ENCODE assay signal across 17 mouse cellular contexts in genomic region chr7:142030073-142030472, GRCm38 (mm10).
"Had no signal": no experiment of that assay in that cellular context is flagged by ENCODE, and none has a peak within 500 bp of the region (broad histone marks: within the 10 kb centered on the region; RNA-seq: fewer than 3 reads in every experiment).

No protein-coding gene starts in this region.

- DNase-seq: retina, postnatal 1 day; right cerebral cortex, adult 18-20 months; right cerebral cortex, postnatal 14 days; right cerebral cortex, postnatal 25 days; right cerebral cortex, postnatal 4 days; spleen, adult 18-20 months; thymus, adult 18-20 months; thymus, adult 2 months; thymus, postnatal 14 days; thymus, postnatal 25 days; thymus, postnatal 36 days; thymus, postnatal 4 days had no signal

- H3K4me3 ChIP-seq: neural tube, embryonic 12.5 days; neural tube, embryonic 13.5 days; neural tube, embryonic 15.5 days; stomach, embryonic 15.5 days had no signal

- H3K9ac ChIP-seq: neural tube, embryonic 12.5 days; neural tube, embryonic 13.5 days; neural tube, embryonic 15.5 days; stomach, embryonic 15.5 days had no signal

- H3K4me2 ChIP-seq: neural tube, embryonic 12.5 days; neural tube, embryonic 13.5 days; neural tube, embryonic 15.5 days; stomach, embryonic 15.5 days had no signal

- H3K27me3 ChIP-seq: neural tube, embryonic 12.5 days; neural tube, embryonic 13.5 days; neural tube, embryonic 15.5 days; stomach, embryonic 15.5 days had no signal

- H3K36me3 ChIP-seq: neural tube, embryonic 12.5 days; neural tube, embryonic 13.5 days; neural tube, embryonic 15.5 days; stomach, embryonic 15.5 days had no signal

- H3K27ac ChIP-seq: neural tube, embryonic 12.5 days; neural tube, embryonic 13.5 days; neural tube, embryonic 15.5 days; stomach, embryonic 15.5 days; stomach, postnatal 0 days had no signal

- H3K9me3 ChIP-seq: neural tube, embryonic 12.5 days; neural tube, embryonic 13.5 days; neural tube, embryonic 15.5 days; stomach, embryonic 15.5 days had no signal
